Mouse (Mus musculus): ENCODE measurements at regions not wholly inside any gene's neighbourhood (a gene's known extent, or its start where the extent isn't known, plus 50 kb on each side); places are given as distances from the start of the nearest gene placed in this dataset.

GRCm38 (mm10) chr9:61089066-61089686, 283.0 kb upstream of the Tle3 start:
- no peak for DNase-seq (ENCODE audit: low read depth, low spot score)

GRCm38 (mm10) chr9:61091036-61091435, 281.1 kb upstream of the Tle3 start:
- no peak for DNase-seq (ENCODE audit: low read depth, low spot score)

- no peak for DNase-seq (ENCODE audit: low read depth, low spot score)
Measured at GRCm38 (mm10) chr9:61092834-61093479, 279.2 kb upstream of the Tle3 start.

DNA sequence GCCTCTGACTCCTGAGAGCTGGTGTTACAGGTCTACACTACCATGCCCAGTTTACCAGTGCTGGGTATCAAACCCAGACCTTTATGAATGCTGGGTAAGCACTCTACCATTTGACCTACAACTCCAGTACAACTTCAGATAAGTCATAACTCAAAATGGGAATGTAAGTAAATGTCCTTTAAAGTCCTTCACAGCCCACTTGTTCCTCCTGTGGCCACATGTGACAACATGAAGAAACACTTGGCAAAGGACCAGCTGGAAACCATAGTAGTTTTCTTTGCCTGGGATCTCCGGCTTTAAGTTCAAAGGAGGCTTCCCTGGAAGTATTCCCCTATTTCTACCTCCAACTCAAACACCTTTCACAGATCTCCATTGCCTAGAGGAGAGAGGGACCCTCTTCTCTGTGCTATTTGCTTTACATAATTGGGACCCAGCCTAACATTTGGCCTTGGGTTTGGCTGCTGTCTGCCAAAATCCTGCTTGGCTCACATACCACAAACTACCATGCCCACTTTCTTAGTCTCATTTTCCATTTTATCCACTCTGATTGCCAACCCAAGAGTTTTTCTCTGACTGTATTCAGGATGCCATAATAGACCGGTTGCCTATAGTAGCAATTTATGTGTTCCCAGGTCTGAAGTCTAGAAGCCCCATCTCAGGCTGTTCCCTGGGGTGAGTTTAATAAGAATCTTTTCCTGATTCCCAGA, 276.9 kb upstream of the Tle3 start:
- DNase-seq (ENCODE audit: low read depth, low spot score) = no peak

GRCm38 (mm10) chr9:61101741-61102450, 270.3 kb upstream of the Tle3 start:
- DNase-seq (ENCODE audit: low read depth, low spot score) = no peak

DNA sequence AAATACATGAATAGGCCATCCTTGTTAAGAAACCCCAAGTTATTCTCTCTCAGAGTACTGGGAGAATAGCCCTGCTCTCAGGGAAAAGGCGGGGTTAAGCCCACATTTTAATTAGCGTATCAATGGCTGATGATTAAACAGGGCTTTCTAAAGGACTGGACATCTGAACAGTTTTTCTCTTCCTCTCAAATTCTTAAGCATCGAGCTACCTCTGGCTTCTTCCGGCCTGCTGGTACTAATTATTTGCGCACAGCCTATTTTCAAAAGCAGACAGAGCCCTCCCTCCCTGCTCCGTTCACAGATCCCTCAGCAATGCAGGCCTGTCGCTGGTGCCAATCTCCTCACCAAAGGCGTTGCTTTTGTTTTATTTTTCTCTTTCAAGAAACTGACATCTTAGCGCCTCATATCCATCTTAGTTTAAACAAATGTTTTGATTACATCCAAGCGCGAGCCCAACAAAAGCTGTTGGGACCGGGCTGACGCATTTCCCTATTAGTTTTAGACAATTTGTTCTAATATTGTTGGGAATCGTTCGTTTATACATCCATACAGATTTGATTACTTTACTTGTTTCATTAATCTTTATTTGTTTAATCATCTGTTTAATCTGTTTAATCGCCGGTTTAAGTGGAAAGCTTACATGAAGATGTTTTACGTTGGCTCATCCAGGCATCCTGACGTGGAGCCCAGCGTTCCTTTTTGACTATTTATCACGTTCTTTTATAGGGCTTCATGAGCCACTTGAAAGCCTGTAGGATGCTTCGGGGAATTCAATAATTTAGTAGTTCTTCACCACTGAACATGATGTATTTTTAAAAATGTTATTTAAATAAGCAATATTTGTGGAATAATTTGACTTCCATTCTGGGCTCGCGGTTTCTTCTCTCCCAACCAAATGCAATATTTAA, 269.5 kb upstream of the Tle3 start:
- no peak for DNase-seq (ENCODE audit: low read depth, low spot score)

DNA sequence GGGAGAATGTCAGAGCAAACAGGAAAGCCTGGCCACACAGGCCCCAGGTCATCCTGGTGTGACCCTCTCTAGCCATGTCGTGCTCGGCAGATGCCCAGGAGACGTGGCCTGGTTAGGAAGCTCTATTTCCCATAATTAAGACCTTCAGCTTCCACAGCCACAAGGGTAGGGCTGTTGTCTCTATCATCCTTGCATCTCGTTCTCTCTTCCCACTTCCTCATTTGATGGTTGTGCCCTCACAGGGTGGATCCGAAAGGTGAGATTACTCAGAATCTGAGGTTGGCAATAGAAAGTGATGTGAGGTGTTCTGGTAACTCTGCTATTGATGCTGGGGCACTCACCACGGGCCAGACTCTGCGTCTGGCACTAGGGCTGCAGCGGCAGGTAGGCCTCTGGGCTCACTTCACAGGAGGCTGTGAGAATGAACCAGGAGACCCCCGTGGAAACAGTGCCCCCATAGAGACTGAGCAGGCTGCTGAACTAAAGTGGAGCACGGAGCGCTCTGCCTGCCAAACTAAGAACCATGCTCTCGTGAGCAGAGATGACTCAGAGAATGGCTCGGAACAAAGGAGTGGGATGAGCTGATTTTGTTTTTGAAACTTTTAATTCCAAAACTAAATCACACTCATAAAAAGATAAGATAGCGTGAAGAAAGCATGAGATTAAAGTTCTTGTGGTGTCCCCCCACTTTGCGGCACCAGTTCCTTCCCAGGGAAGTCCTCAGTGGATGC, 266.5 kb upstream of the Tle3 start:
- DNase-seq (ENCODE audit: low read depth, low spot score) = no peak

- DNase-seq (ENCODE audit: low read depth, low spot score) = no peak
Measured at GRCm38 (mm10) chr9:61109519-61110285, 262.5 kb upstream of the Tle3 start.

DNA sequence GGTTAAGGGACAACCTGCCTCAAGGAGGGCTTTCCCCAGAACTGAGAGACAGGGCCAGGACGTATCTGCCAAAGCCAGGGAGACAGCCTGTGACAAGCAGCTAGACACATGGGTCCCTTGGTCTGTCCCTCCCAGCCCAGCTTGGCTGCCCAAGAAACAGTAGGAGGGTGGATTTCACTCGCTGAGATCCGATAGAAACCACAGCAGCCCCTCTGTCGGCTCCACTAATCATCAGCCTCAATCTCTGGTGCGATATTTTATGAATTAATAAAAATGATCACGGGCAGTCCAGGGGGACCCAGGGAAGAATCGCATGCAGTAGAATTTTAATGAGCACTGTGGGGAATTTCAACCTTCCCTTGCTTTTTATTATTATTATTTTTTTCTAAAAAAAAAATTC, 261.0 kb upstream of the Tle3 start:
- no peak for DNase-seq (ENCODE audit: low read depth, low spot score)

DNA sequence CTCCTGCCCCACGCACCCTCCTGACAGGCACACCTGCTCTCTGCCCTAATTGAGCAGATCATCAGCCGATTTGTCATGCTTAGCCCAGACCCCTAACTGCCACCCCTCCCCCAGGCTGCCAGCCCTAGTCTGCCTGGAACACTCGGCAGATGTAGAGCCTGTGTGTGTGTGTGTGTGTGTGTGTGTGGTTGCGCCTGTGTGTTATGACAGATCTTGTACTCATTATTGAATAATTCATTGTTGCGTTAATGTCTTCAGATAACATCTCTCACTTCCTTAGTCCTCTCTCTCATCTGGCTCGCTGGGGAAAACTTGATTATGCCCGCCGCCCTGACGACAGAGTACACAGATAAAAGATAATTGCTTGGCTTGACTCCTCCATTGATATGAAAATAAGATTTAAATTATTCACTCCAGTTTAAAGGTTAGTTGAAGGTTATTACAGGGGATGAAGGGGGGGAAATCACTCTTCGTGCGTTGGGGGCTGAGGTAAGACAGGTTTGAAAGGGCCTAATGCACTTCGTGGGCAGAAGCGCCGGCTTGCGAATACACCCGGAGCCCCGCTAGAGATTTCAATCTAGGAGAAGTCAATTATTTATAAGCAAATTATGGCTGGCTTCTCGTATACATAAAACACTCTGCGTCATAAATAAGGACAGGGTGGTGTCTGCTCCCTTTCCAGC, 260.3 kb upstream of the Tle3 start:
- DNase-seq (ENCODE audit: low read depth, low spot score) = peak; percentile 67

- DNase-seq (ENCODE audit: low read depth, low spot score) = no peak
Measured at GRCm38 (mm10) chr9:61119252-61119651, 252.9 kb upstream of the Tle3 start.

GRCm38 (mm10) chr9:61120531-61120930, 251.6 kb upstream of the Tle3 start:
- DNase-seq (ENCODE audit: low read depth, low spot score) = no peak

DNA sequence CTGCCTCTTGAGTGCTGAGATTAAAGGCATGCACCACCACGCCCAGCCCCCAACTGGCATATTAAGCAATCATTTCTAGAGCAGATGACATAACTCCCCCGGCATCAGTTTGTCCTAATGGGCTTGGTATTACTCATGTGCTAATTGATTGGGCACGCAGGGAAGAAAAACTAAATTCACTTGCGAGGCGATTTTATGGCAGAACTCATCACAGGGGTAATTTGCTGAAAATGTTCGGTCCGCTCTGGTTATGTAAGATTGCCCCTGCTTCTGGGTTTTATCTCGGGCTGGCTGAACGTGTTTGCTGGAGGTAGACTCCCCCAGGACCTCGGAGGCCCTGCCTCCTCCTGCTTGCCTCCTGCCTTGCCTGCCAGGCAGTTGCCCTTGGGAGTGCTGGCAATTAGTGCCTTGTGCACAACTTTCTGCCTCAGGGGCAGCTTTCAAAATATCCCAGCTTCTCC, 251.2 kb upstream of the Tle3 start:
- DNase-seq (ENCODE audit: low read depth, low spot score) = no peak

GRCm38 (mm10) chr9:61123431-61123830, 248.7 kb upstream of the Tle3 start:
- DNase-seq (ENCODE audit: low read depth, low spot score) = no peak

- no peak for DNase-seq (ENCODE audit: low read depth, low spot score)
Measured at GRCm38 (mm10) chr9:61125769-61126168, 246.4 kb upstream of the Tle3 start.

- DNase-seq (ENCODE audit: low read depth, low spot score) = no peak
Measured at GRCm38 (mm10) chr9:61128077-61128476, 244.1 kb upstream of the Tle3 start.

DNA sequence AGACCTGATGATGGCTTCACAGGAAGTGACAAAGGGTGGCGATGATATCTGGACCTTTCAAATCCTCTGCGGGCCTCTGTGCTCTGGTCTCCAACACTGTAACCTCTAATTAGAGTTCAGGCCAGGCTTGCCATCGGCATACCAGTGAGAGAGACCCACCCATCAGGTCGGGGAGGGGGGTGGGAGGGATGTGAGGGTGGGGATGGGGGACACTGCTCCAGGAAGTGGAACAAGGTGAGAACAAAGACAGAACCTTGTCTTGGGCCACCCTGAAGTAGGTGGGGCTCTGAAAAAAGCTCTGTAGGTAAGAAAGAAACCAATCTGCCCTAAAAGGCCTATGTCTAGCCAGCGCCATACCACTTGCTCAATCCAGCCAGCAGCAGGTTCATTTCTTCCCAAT, 243.0 kb upstream of the Tle3 start:
- DNase-seq (ENCODE audit: low read depth, low spot score) = no peak

DNA sequence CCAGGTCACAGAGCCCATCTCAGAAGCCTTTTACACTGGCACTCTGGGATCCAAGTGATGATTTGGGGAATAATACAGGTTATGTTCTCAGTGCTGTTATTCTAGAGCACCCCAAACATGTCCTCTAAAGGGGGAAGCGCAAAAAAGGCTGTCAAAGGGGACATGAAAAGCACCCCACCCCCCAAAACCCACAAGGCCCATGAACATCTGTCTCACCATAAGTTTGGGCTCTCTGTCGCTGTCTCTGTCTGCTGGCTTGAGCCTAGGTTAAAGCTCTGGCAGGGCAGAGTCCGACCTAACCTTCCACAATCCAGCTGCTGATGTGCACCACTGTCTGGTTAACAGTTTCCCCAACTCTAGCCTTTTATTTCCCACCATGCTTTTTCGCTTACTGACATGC, 241.3 kb upstream of the Tle3 start:
- no peak for DNase-seq (ENCODE audit: low read depth, low spot score)

GRCm38 (mm10) chr9:61135263-61135882, 236.8 kb upstream of the Tle3 start:
- no peak for DNase-seq (ENCODE audit: low read depth, low spot score)

Data from retina, postnatal 7 days (tissue).